Comparison of ENCODE assay signal across 8 mouse cellular contexts in the genomic region with DNA sequence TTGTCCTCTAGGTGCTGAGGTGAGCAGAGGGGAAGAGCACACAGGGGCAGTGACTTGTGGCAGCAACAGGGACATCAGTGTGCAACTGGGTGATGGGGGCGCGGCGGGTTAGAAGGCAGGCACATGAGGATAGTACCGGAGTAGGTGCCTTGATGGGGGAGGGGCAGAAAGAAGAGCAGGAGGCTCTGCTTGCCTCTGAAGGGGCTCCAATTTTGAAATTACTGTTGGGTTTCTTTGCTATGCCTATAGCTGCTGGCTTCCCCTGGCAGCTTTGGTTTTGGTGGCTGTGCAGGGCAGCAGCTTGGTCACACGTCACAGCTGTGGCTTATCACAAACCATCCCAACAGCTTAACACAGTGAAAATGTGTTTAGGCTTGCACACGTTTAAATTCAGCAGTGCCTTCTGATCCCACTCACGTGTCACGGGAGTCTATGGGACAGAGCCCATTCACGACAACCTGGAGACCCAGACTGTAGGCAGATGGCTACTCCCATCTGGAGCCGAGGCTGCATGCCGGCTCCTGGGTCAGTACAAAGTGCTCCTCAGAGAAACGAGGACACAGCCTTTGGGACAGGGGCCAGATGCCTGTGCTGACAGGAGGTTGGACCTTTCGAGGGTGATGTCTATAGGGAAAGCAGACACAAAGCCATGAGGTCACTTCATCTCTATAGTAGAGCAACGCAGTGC. TPM values are rescaled to one million over a fixed set of nuclear protein-coding genes. Genes with fewer than 3 reads are reported as not detected.
DNase-seq lines count a peak whose midpoint lies in the region; ATAC-seq and TF ChIP-seq lines count a peak whose summit lies in the region.

No protein-coding gene starts in this region.

- H3K4me2 ChIP-seq in heart, postnatal 0 days (ENCODE audit: low read depth, low read length): peak overlapping the region; percentile 4; the same call in 1 of the 2 replicates
- no peak overlapping the region for H3K4me2 ChIP-seq in intestine, embryonic 16.5 days (ENCODE audit: low read depth, low read length)

- no peak for DNase-seq in heart, postnatal 0 days (ENCODE audit: low spot score)
- no peak for DNase-seq in heart, postnatal 36 days
- peak; percentile 80 for DNase-seq in MN1 (ENCODE audit: low spot score)
- DNase-seq in cerebellum, postnatal 14 days: peak; percentile 80 to 82
- DNase-seq in right cerebral cortex, postnatal 4 days: no peak
- no peak for DNase-seq in left cerebral cortex, postnatal 4 days

- H3K9ac ChIP-seq in heart, postnatal 0 days (replicated peaks; ENCODE audit: low read depth, low read length): no peak overlapping the region
- no peak overlapping the region for H3K9ac ChIP-seq in intestine, embryonic 16.5 days (ENCODE audit: low read depth, low read length)

- ATAC-seq in heart, postnatal 0 days (ENCODE audit: insufficient read depth, low read depth): peak; percentile 28; the same call in 1 of the 2 replicates
- ATAC-seq in intestine, embryonic 16.5 days: 0 out of 2 replicates have a peak, but pooled peaks have one; percentile 22
- no peak for ATAC-seq in CD4-positive, CD25-positive, alpha-beta regulatory T cell, adult 4 months

- H3K4me3 ChIP-seq in heart, postnatal 0 days (ENCODE audit: low read depth, low read length): no peak overlapping the region
- no peak overlapping the region for H3K4me3 ChIP-seq in intestine, embryonic 16.5 days (ENCODE audit: low read length)

- no peaks in the 10 kb centered on the region for H3K9me3 ChIP-seq in heart, postnatal 0 days (replicated peaks; ENCODE audit: control insufficient read depth, low read length)
- no peaks in the 10 kb centered on the region for H3K9me3 ChIP-seq in intestine, embryonic 16.5 days (ENCODE audit: control insufficient read depth, low read length)

- no peak for TF ChIP-seq EP300 in heart, postnatal 0 days (IDR thresholded peaks at IDR 0.05; ENCODE audit: low read depth)

- H3K27ac ChIP-seq in heart, postnatal 0 days (ENCODE audit: low read depth): no peak overlapping the region
- H3K27ac ChIP-seq in intestine, embryonic 16.5 days (ENCODE audit: low read length): no peak overlapping the region

- H3K4me1 ChIP-seq in heart, postnatal 0 days (ENCODE audit: control insufficient read depth, insufficient read depth): peaks cover 5% of the 10 kb centered on the region; the same call in 1 of the 2 replicates
- H3K4me1 ChIP-seq in intestine, embryonic 16.5 days (ENCODE audit: control insufficient read depth, insufficient read depth, low read length): peaks cover 8% of the 10 kb centered on the region

- no peaks in the 10 kb centered on the region for H3K27me3 ChIP-seq in heart, postnatal 0 days (ENCODE audit: control insufficient read depth, insufficient read depth, low read length)
- no peaks in the 10 kb centered on the region for H3K27me3 ChIP-seq in intestine, embryonic 16.5 days (replicated peaks; ENCODE audit: control insufficient read depth, insufficient read depth, low read length)

- intact Hi-C loops in heart, postnatal 36 days (cut with DNase I): no loop called here
- intact Hi-C loops in left cerebral cortex, postnatal 4 days (cut with DNase I): no loop called here

- WGBS in heart, postnatal 0 days: 37% methylated on average over 14 of the region's 14 CpGs
- WGBS in intestine, embryonic 16.5 days: 62% methylated on average over 14 of the region's 14 CpGs

- TF ChIP-seq CTCF in heart, postnatal 0 days (IDR thresholded peaks at IDR 0.05; ENCODE audit: low read depth): no peak

- H3K36me3 ChIP-seq in heart, postnatal 0 days (replicated peaks; ENCODE audit: control insufficient read depth, insufficient read depth, low read length): no peaks in the 10 kb centered on the region
- H3K36me3 ChIP-seq in intestine, embryonic 16.5 days (ENCODE audit: control insufficient read depth, insufficient read depth, low read length): no peaks in the 10 kb centered on the region

RNA-seq across cellular contexts. Expression of gene Lypd6b, which starts 42.2 kb away (rescaled TPM):
- total RNA-seq in heart, postnatal 0 days (2014; rRNA removed; ENCODE audit: low replicate concordance): 0.11 and 0.23 TPM in 2 replicates
- 0.38 and 0.77 TPM in 2 replicates for polyA plus RNA-seq in heart, postnatal 0 days (2015; fragmentation: Nextera tagmentation; extraction: Ambion mirVana)
- total RNA-seq in heart, postnatal 36 days (2021): not detected
- 2.0 and 2.6 TPM in 2 replicates for polyA plus RNA-seq in intestine, embryonic 16.5 days (2015; fragmentation: Nextera tagmentation; extraction: Ambion mirVana)
- under 1 TPM; 0.19 to 0.79 TPM for polyA plus RNA-seq in CD4-positive, CD25-positive, alpha-beta regulatory T cell, adult 4 months (2017; shearing (Covaris generic))
- 10 to 100 TPM; 19.3 to 21.4 TPM for total RNA-seq in left cerebral cortex, postnatal 4 days (2021)

Comparison
In these comparisons a context has a peak if more than half of its experiments do, and no peak if none do; other contexts are left out.
1. DNase-seq: peak in MN1 (single experiment) and cerebellum, postnatal 14 days (2 of 2); none in heart, postnatal 0 days (single experiment), heart, postnatal 36 days (0 of 2), right cerebral cortex, postnatal 4 days (single experiment) and left cerebral cortex, postnatal 4 days (single experiment).
2. RNA of gene Lypd6b, which starts 42.2 kb away (total RNA-seq): 19.3 to 21.4 TPM in left cerebral cortex, postnatal 4 days; 0.11 to 0.23 TPM in heart, postnatal 0 days and not detected in heart, postnatal 36 days; every median in the first group is over 10 times any median in the second.